Mouse (Mus musculus) liver, postnatal 0 days (tissue): Measurements from ENCODE around the gene Plch1. TPM values are rescaled to one million over a fixed set of nuclear protein-coding genes. Genes with fewer than 3 reads are reported as not detected.

Experiments used
- ATAC-seq: fragments of 200-750 bp; cut with Nextera tagmentation; 2 replicates; pipeline ENCODE4 v1.8.0; 2017; ENCODE audit warnings: mild to moderate bottlenecking, moderate library complexity
- DNase-seq: peaks from one replicate; pipeline ENCODE4 v3.0.0-alpha.2; 2016
- H3K27ac ChIP-seq: fragments of 300-500 bp; sonication (generic); 2 replicates; pipeline ENCODE4 v1.5.1; 2014; ENCODE audit warnings: antibody characterized with exemption, moderate library complexity, mild to moderate bottlenecking, low read depth
- H3K27me3 ChIP-seq: fragments of 300-500 bp; sonication (generic); 2 replicates; pipeline ENCODE4 v1.6.1; 2014; ENCODE audit warnings: low read length, control low read depth, mixed read lengths; ENCODE audit not compliant: insufficient read depth
- H3K36me3 ChIP-seq: fragments of 300-500 bp; sonication (generic); replicated peaks from 2 replicates; pipeline ENCODE4 v1.6.1; 2014; ENCODE audit warnings: mild to moderate bottlenecking, control low read depth, low read length, moderate library complexity, mixed read lengths; ENCODE audit not compliant: insufficient read depth
- H3K4me1 ChIP-seq: fragments of 300-500 bp; sonication (generic); 2 replicates; pipeline ENCODE4 v1.6.1; 2014; ENCODE audit warnings: antibody characterized with exemption, mild to moderate bottlenecking, control low read depth; ENCODE audit not compliant: insufficient read depth
- H3K4me2 ChIP-seq: fragments of 300-500 bp; sonication (generic); 2 replicates; pipeline ENCODE4 v1.6.1; 2014; ENCODE audit warnings: low read depth, mild to moderate bottlenecking, low read length, moderate library complexity, mixed read lengths
- H3K4me3 ChIP-seq: fragments of 300-500 bp; sonication (generic); 2 replicates; pipeline ENCODE4 v1.5.1; 2014; ENCODE audit warnings: low read depth, low read length
- H3K9ac ChIP-seq: fragments of 300-500 bp; sonication (generic); replicated peaks from 2 replicates; pipeline ENCODE4 v1.6.1; 2014; ENCODE audit warnings: mild to moderate bottlenecking, moderate library complexity
- H3K9me3 ChIP-seq: fragments of 300-500 bp; sonication (generic); 2 replicates; pipeline ENCODE4 v1.6.1; 2016; ENCODE audit warnings: mild to moderate bottlenecking, control low read depth, low read length, mixed read lengths
- CTCF ChIP-seq: sonication (generic); IDR thresholded peaks from 2 replicates; pipeline ENCODE4 v1.5.1; 2016; ENCODE audit warnings: antibody characterized with exemption, low read depth
- EP300 ChIP-seq: IDR thresholded peaks from 2 replicates; pipeline ENCODE4 v1.6.1; 2016; ENCODE audit warnings: antibody characterized with exemption, low read depth, mild to moderate bottlenecking
- WGBS: fragments of 180-500 bp; shearing (Covaris S2); extraction: QIAGEN DNeasy Blood & Tissue Kit; methylation state at CpG from one replicate; pipeline ENCODE4 v1.1.7; 2014; ENCODE audit not compliant: insufficient replicate concordance; 5-methylcytosine and 5-hydroxymethylcytosine counted together
- polyA plus RNA-seq: library from polyadenylated mRNA; unstranded; fragments of >200 nt; fragmentation: Nextera tagmentation; extraction: Ambion mirVana; gene quantifications from 2 replicates; pipeline ENCODE4 v1.2.1, GENCODE M21; 2015

Plch1 gene
- polyA plus RNA-seq, 1 experiment from 2014 or later, result 0.04 TPM

- WGBS, result 76% methylated on average over 3 of the region's 3 CpGs
- TF ChIP-seq EP300, result no peak
- no peak for TF ChIP-seq CTCF
- no peak overlapping the region for H3K27ac ChIP-seq
Observed at GRCm38 (mm10) chr3:63815131-63815530, 84.1 kb downstream of the Plch1 start.

DNA sequence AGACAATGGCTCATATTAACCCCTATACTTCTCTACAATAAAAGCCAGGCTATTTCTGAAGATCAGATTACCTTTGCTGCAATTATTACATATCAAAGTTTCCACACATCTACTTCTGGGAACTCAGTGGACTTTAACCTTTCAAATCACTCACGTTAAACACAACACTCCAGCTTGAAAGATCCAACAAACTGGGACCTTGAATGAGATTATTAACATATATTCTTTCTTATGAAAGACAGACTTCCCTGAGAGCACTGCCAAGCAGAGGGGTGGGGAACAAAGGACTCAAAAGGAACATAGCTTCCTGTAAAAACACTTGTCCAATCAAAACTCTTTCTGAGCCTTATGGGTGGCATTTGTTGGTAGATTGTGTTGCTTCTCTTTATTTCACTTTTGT lies 85.1 kb downstream of the Plch1 start:
- ATAC-seq, result no peak

More at GRCm38 (mm10) chr3:63815131-63815530, 84.1 kb downstream of the Plch1 start:
- Histone ChIP-seq H3K4me3 (no peak overlapping the region), H3K4me1 (no peaks in the 10 kb centered on the region), H3K9me3 (no peaks in the 10 kb centered on the region), H3K9ac (no peak overlapping the region), H3K36me3 (no peaks in the 10 kb centered on the region), H3K4me2 (no peak overlapping the region), H3K27me3 (no peaks in the 10 kb centered on the region)
- DNase-seq (no peak), ATAC-seq (no peak)

DNA sequence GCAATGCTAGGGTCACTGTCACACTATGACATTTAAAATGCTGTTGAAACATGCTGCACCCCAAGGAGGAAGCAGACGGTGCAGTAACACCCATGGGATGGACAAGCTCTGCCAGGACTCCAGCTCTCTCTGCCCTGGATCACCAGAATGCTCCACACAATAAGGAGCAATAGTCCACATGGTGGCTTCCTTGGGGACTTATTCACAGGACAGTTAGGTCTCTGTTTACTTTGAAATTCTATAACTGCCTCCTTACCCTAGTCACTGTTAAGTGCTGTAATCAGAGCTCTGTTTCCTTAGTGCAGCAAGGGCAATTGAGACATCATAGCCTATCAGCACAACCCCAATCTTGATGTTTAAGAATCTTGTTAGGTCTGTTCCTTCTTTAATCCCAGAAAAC lies 92.4 kb downstream of the Plch1 start:
- Histone ChIP-seq H3K4me1 (no peaks in the 10 kb centered on the region), H3K4me3 (no peak overlapping the region), H3K9ac (no peak overlapping the region), H3K9me3 (no peaks in the 10 kb centered on the region), H3K27me3 (no peaks in the 10 kb centered on the region), H3K4me2 (no peak overlapping the region), H3K36me3 (no peaks in the 10 kb centered on the region), H3K27ac (no peak overlapping the region)
- DNase-seq (no peak), ATAC-seq (no peak)
- TF ChIP-seq EP300 (no peak), CTCF (no peak)
- WGBS, result 67% methylated on average over 1 of the region's 1 CpGs

More for the DNA sequence above, 85.1 kb downstream of the Plch1 start:
- Histone ChIP-seq H3K4me1 (no peaks in the 10 kb centered on the region), H3K27me3 (no peaks in the 10 kb centered on the region), H3K36me3 (no peaks in the 10 kb centered on the region), H3K9ac (no peak overlapping the region), H3K4me2 (no peak overlapping the region), H3K9me3 (no peaks in the 10 kb centered on the region), H3K4me3 (no peak overlapping the region), H3K27ac (no peak overlapping the region)
- TF ChIP-seq CTCF (no peak), EP300 (no peak)
- DNase-seq, result no peak
- 51% methylated on average over 1 of the region's 1 CpGs for WGBS

GRCm38 (mm10) chr3:63805496-63805895 lies 93.8 kb downstream of the Plch1 start:
- Histone ChIP-seq H3K27me3 (no peaks in the 10 kb centered on the region), H3K27ac (no peak overlapping the region), H3K4me3 (no peak overlapping the region), H3K4me1 (no peaks in the 10 kb centered on the region), H3K9me3 (no peaks in the 10 kb centered on the region), H3K4me2 (no peak overlapping the region), H3K36me3 (no peaks in the 10 kb centered on the region), H3K9ac (no peak overlapping the region)
- DNase-seq (no peak), ATAC-seq (no peak)
- no peak for TF ChIP-seq EP300
- no peak for TF ChIP-seq CTCF
- 77% methylated on average over 2 of the region's 2 CpGs for WGBS

- no peak for ATAC-seq
- TF ChIP-seq CTCF (no peak), EP300 (no peak)
- no peaks in the 10 kb centered on the region for H3K36me3 ChIP-seq
- H3K9ac ChIP-seq, result no peak overlapping the region
- no peaks in the 10 kb centered on the region for H3K27me3 ChIP-seq
- 61% methylated on average over 5 of the region's 5 CpGs for WGBS
- no peaks in the 10 kb centered on the region for H3K9me3 ChIP-seq
- DNase-seq, result no peak
- H3K4me1 ChIP-seq, result no peaks in the 10 kb centered on the region
- no peak overlapping the region for H3K4me3 ChIP-seq
- H3K4me2 ChIP-seq, result no peak overlapping the region
- no peak overlapping the region for H3K27ac ChIP-seq
Observed at GRCm38 (mm10) chr3:63800685-63801084, 98.6 kb downstream of the Plch1 start.

GRCm38 (mm10) chr3:63786805-63787365 lies 112.4 kb downstream of the Plch1 start:
- H3K27me3 ChIP-seq, result no peaks in the 10 kb centered on the region
- ATAC-seq, result no peak
- H3K9me3 ChIP-seq, result no peaks in the 10 kb centered on the region
- H3K4me1 ChIP-seq, result no peaks in the 10 kb centered on the region
- no peak overlapping the region for H3K4me3 ChIP-seq
- 61% methylated on average over 5 of the region's 5 CpGs for WGBS
- TF ChIP-seq EP300, result no peak
- TF ChIP-seq CTCF, result no peak
- DNase-seq, result no peak
- no peak overlapping the region for H3K27ac ChIP-seq
- H3K4me2 ChIP-seq, result no peak overlapping the region
- H3K36me3 ChIP-seq, result no peaks in the 10 kb centered on the region
- no peak overlapping the region for H3K9ac ChIP-seq
